Mouse (Mus musculus): ENCODE measurements around the gene Gm3667.
"Not testable (repeated sequence)": the region's sequence is repeated elsewhere in the genome, so short reads cannot be mapped to it uniquely, and the experiment has no call there.

Gene Gm3667

DNA sequence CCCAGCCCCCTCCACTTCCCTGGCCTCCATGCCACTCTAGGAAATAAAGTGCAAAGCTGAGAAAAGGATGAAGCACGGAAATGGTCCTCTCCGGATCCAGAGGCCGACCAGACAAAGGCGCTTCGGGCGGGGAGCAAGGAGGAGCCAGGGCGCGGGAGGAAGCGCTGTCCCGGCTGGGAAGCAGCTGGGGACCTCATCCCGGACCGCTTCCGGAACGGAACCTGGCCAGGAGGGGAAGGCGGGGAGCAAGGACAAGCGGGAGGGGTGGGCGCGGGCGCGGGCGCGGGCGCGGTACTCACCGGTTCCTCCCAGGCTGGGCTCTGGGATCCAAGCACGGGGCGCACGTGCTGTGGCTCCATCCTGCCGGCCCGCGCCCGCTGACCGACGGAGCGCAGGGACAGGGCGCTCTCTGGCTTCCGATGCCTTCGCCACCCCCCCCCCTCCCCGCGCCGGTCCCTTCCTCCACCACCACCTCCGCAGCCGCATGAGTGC, at the start of gene Gm3667:
Gene Gm3667 (minus strand): TSS at position 442 of the 492 bp plus-strand sequence.
- ATAC-seq (ENCODE audit: low TSS enrichment) = not testable (repeated sequence)

DNA sequence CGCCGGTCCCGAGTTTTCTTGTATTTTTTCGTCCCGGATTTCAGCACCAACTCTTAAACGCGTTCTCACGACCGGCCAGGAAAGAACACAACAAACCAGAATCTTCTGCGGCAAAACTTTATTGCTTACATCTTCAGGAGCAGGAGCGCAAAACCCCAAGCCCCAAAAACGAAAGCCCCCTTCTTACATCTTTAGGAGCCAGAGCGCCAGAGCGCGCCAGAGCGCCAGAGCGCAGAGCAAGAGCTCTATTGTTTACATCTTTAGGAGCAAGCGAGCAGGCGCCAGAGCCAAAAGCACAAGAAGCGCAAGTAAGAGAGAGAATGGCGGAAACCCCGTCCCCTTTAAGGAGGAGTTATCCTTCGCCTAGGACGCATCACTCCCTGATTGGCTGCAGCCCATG, 10.1 kb upstream of the Gm3667 start:
- not testable (repeated sequence) for ATAC-seq (ENCODE audit: low TSS enrichment)

GRCm38 (mm10) chr14:6888811-6889210, 951 bp downstream of the Gm3667 start:
- not testable (repeated sequence) for ATAC-seq (ENCODE audit: low TSS enrichment)

DNA sequence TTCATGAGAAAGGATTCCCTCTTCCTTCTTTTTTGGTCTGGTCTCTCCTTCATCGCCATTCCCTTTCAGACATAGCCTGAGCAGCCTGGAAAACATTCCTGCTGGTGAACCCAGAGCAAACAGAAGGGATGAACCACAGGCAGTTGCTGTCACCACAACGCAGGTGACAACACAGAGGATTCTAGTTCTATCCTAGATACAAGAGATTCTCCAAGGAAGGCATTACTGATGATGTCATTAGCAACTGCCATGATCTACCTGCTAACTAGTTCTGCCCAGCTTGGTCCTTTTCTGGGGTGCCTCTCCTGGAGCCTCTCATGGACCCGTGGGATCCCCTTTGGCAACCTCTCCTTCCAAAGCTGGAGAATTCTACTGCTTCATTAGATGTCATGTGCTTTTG, 49.6 kb downstream of the Gm3667 start, which contains the start of gene Gm3642:
Gene Gm3642 (minus strand): TSS at position 101 of the 400 bp plus-strand sequence.
- not testable (repeated sequence) for ATAC-seq (ENCODE audit: low TSS enrichment)

- not testable (repeated sequence) for ATAC-seq (ENCODE audit: low TSS enrichment)
These were observed 66.5 kb downstream of the Gm3667 start for GRCm38 (mm10) chr14:6823297-6823696.
